Mouse (Mus musculus) cerebellum, adult 2 months (tissue): Measurements from ENCODE around the gene Vmn2r89.

Experiments
- CTCF ChIP-seq: fragments of 200-500 bp; IDR thresholded peaks from 2 replicates; pipeline ENCODE4 v1.5.1; 2011; ENCODE audit warnings: low read depth, mild to moderate bottlenecking, control low read depth, low read length, moderate library complexity, borderline replicate concordance; ENCODE audit not compliant: insufficient read depth
- POLR2A ChIP-seq: fragments of 200-500 bp; IDR thresholded peaks from 2 replicates; pipeline ENCODE4 v1.6.1; 2011; ENCODE audit warnings: low read length, control low read depth, borderline replicate concordance; ENCODE audit not compliant: insufficient read depth

DNA sequence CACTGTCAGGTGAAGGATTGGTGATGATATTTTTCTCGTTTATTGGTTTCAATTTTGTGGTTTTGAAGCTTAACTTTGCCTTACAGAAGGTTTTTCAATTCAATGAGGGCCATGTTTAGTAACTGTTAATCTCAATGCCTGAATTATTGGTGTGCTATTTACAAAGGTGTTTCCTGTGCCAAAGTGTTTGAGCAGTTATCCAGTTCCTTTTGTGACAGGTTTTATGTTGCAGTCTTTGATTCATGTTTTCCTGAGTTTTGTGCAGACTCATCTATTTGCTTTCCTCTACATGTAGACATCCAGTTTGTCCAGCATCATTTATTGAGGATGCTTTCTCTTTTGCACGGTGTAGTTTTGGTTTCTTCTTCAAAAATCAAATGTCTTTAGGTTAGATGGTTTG is 27.8 kb upstream of the Vmn2r89 start:
- TF ChIP-seq CTCF (no peak), POLR2A (no peak)
